Mouse (Mus musculus): ENCODE measurements around the gene Bend5. TPM values are rescaled to one million over a fixed set of nuclear protein-coding genes. Genes with fewer than 3 reads are reported as not detected.

Bend5 gene
- polyA plus RNA-seq (2015; fragmentation: Nextera tagmentation; extraction: Ambion mirVana) = 42.0 and 42.8 TPM in 2 replicates

DNA sequence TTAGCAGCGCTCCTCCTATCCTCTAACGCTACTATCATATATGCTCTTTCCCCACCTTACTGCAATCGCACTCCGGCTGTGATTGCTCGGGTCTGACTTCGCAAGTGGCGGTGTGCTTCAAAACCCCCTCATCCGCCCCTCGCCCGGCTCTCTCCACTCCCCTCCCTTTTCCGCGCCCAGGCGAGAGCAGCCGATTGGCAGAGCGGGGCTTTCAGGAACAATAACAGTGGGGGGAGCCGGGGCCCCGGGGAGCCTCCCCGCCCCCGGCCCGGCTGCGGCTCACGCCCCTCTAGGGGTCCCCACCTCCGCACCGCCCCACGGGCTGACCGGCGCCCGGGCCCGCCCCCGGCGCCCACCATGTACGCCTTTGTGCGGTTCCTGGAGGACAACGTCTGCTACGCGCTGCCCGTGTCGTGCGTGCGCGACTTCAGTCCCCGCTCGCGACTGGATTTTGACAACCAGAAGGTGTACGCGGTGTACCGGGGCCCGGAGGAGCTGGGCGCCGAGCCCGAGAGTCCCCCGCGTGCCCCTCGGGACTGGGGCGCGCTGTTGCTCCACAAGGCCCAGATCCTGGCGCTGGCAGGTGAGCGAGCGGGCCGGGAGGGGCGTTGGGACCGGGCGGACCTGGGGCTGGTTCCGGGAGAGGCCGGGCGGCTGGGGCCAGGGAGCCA lies at the start of gene Bend5:
Gene Bend5, plus strand, starts transcription at position 189 of the 671 bp plus-strand sequence.

Measured in neural tube, postnatal 0 days (tissue).